Mouse (Mus musculus) cortical plate, adult 2 months (tissue): ENCODE data around the gene Chchd2.

ENCODE experiments used
- CTCF ChIP-seq: fragments of 200-500 bp; IDR thresholded peaks from 2 replicates; pipeline ENCODE4 v1.5.1; 2011; ENCODE audit warnings: mild to moderate bottlenecking, control low read depth, low read length; ENCODE audit not compliant: insufficient read depth; ENCODE audit errors: extremely low read depth
- POLR2A ChIP-seq: fragments of 200-500 bp; IDR thresholded peaks from 2 replicates; pipeline ENCODE4 v1.6.1; 2011; ENCODE audit warnings: mild to moderate bottlenecking, low read length, control low read depth; ENCODE audit not compliant: insufficient read depth; ENCODE audit errors: extremely low read depth

- no peak for TF ChIP-seq POLR2A
- no peak for TF ChIP-seq CTCF
Measured at GRCm38 (mm10) chr5:129886271-129886670, 999 bp downstream of the Chchd2 start.
